In the genomic region with DNA sequence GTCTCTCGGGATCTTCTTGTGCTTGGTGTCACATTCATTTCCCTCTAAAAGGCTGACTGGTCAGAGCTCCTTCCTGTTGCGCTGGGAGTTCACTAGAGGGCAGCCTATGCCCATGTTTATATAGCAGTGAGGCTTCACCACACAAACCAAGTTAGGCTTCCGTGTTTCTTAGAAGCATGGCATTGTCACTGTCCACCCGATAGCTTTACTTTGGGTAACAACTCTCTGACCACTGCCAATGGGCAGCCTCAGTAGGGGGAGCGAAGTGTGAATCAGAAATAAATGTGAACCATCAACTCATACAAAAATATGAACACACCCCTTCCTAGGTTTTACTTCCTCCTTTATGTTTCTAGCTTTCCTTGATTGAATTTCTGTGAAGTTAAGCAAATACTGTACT, we compare ENCODE assay signal across 8 mouse cellular contexts. TPM values are rescaled to one million over a fixed set of nuclear protein-coding genes. Genes with fewer than 3 reads are reported as not detected.
A peak's percentile ranks its signal among the peaks of the same experiment; 100 is the strongest.
DNase-seq lines count a peak whose midpoint lies in the region; ATAC-seq and TF ChIP-seq lines count a peak whose summit lies in the region.

No protein-coding gene starts in this region.

- DNase-seq in liver = peak; percentile 54
- peak; percentile 67 to 80 for DNase-seq in cerebellum, postnatal 25 days
- DNase-seq in gastrocnemius, adult 8-10 months (ENCODE audit: low spot score in 2 of 2) = peak; percentile 23 to 30
- DNase-seq in left cerebral cortex, adult 2 months (ENCODE audit: extremely low spot score in 1 of 2, low spot score in 2 of 2) = peak; percentile 65 to 72
- peak; percentile 77 for DNase-seq in mesoderm, embryonic 11.5 days (ENCODE audit: low read depth, low spot score)
- peak; percentile 43 to 49 for DNase-seq in right cerebral cortex, postnatal 36 days (ENCODE audit: low spot score in 2 of 2)

- no peaks in the 10 kb centered on the region for H3K9me3 ChIP-seq in liver, embryonic 12.5 days (replicated peaks)

- no peak overlapping the region for H3K4me3 ChIP-seq in liver, embryonic 12.5 days
- no peak overlapping the region for H3K4me3 ChIP-seq in left cerebral cortex, adult 2 months

- peak; percentile 94 for TF ChIP-seq CTCF in left cerebral cortex, adult 2 months (IDR thresholded peaks at IDR 0.05)

- peaks cover 100% of the 10 kb centered on the region for H3K36me3 ChIP-seq in liver, embryonic 12.5 days

- H3K4me2 ChIP-seq in liver, embryonic 12.5 days = no peak overlapping the region

- no peaks in the 10 kb centered on the region for H3K27me3 ChIP-seq in liver, embryonic 12.5 days (replicated peaks)

- intact Hi-C loops in left cerebral cortex, adult 2 months (cut with DNase I) = loop anchor here (1.0 to 10.0 kb wide), 4 partner anchors 233 to 685 kb away; no protein-coding TSS in a partner anchor

- H3K27ac ChIP-seq in liver, embryonic 12.5 days = no peak overlapping the region
- no peak overlapping the region for H3K27ac ChIP-seq in left cerebral cortex, adult 2 months

- ATAC-seq in liver, embryonic 12.5 days = no peak; the same call in 1 of the 2 replicates
- peak; percentile 86 for ATAC-seq in inflammation-experienced regulatory T-cells, adult 6 months

- WGBS in liver, embryonic 12.5 days (ENCODE audit: insufficient replicate concordance) = 19% methylated on average over 5 of the region's 5 CpGs

- H3K9ac ChIP-seq in liver, embryonic 12.5 days = no peak overlapping the region

- 0 out of 2 replicates have a peak, but pooled peaks cover under 1% of the 10 kb centered on the region for H3K4me1 ChIP-seq in liver, embryonic 12.5 days

RNA-seq across cellular contexts. Expression of gene Psmg4, which starts 24.8 kb away (rescaled TPM):
- polyA plus RNA-seq in liver, embryonic 12.5 days (2016; fragmentation: Nextera tagmentation; extraction: Ambion mirVana) = 55.2 and 60.4 TPM in 2 replicates
- 10 to 100 TPM; 13.9 to 19.7 (median 16.9) TPM for total RNA-seq in gastrocnemius, adult 8-10 months (2022)
- 10 to 100 TPM; 42.5 to 48.6 (median 45.6) TPM for polyA plus RNA-seq in inflammation-experienced regulatory T-cells, adult 6 months (2017; shearing (Covaris generic))
- total RNA-seq in left cerebral cortex, adult 2 months (2021) = 10 to 100 TPM; 19.4 to 20.6 TPM

RNA-seq across cellular contexts. Expression of gene Tubb2b, which starts 57.3 kb away (rescaled TPM):
- polyA plus RNA-seq in liver, embryonic 12.5 days (2016; fragmentation: Nextera tagmentation; extraction: Ambion mirVana) = 1.6 and 1.9 TPM in 2 replicates
- total RNA-seq in gastrocnemius, adult 8-10 months (2022) = 1 to 10 TPM in 2 of 4 experiments, under 1 TPM in 2; 0.63 to 1.8 (median 1.3) TPM
- polyA plus RNA-seq in inflammation-experienced regulatory T-cells, adult 6 months (2017; shearing (Covaris generic)) = 1 to 10 TPM in 2 of 3 experiments, not detected in 1; 1.7 to 2.0 TPM
- total RNA-seq in left cerebral cortex, adult 2 months (2021) = 100 to 1,000 TPM; 153 to 177 TPM

Comparison
In these comparisons a context has a peak if more than half of its experiments do, and no peak if none do; other contexts are left out.
1. DNase-seq: peak in every context shown above with its lines; median percentile 77 in mesoderm, embryonic 11.5 days; 74 in cerebellum, postnatal 25 days; 68 in left cerebral cortex, adult 2 months; 54 in liver; 46 in right cerebral cortex, postnatal 36 days; 26 in gastrocnemius, adult 8-10 months.
2. RNA of gene Tubb2b, which starts 57.3 kb away (total RNA-seq): 153 to 177 TPM in left cerebral cortex, adult 2 months; 0.63 to 1.8 TPM in gastrocnemius, adult 8-10 months; every median in the first group is over 10 times any median in the second.